Mouse (Mus musculus) megakaryocyte, embryonic 14.5 days (primary cell): ENCODE results near the gene Oxld1.

ENCODE experiments used
- FLI1 ChIP-seq: IDR thresholded peaks from 2 replicates; pipeline ENCODE4 v1.6.1; 2012; ENCODE audit warnings: low read length, inconsistent platforms, mixed read lengths
- GATA1 ChIP-seq: IDR thresholded peaks from 3 replicates; pipeline ENCODE4 v1.6.1; 2012; ENCODE audit warnings: mixed read lengths, low read length, inconsistent platforms, borderline replicate concordance

DNA sequence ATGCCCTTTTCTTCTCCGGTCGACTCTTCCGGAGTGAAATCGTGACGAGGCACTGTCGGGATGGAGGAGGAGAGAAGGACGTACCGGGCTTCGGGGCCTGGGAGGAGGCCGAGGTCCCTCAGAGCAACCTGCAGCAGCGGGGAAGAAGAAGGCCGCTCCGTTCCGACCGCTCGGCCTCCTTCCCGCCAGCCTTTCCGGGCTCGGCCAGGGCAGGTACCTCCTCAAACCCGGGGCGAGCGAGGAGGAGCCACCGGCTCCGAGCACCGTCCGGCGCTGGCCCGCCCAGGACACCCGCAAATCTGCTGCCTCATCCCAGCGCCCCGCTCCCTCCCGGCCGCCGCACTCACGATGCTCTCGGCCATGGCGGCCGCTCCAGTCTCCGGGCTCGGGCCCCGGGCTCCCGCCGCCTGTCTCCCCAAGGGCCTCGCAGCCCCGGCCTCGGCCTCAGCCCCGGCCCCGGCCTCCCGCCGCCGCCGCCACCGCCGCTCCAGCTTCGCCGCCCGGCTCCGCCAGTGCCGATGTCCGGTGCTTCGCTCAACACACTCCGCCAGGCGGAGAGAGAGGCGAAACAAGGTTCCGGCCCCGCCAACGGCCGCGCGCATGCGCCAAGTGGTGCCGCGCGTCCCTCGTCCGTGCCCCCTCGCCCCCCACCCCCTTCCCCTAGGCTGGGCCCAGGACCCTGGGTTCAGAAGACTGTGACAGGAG is 20.6 kb downstream of the Oxld1 start, which contains the start of gene Nploc4:
- TF ChIP-seq FLI1 (no peak), GATA1 (no peak)
